Mouse (Mus musculus): ENCODE data around the gene Dbil5. TPM values are rescaled to one million over a fixed set of nuclear protein-coding genes. Genes with fewer than 3 reads are reported as not detected.

The Dbil5 gene
- polyA plus RNA-seq, 1 experiment from 2014 or later, result 0.83 TPM

- H3K27ac ChIP-seq (replicated peaks), result peak overlapping the region; percentile 92
Observed at GRCm38 (mm10) chr11:76243811-76244546, 26.6 kb downstream of the Dbil5 start.

GRCm38 (mm10) chr11:76246439-76246838, 29.0 kb downstream of the Dbil5 start:
- Histone ChIP-seq H3K27me3 (replicated peaks; ENCODE audit: low read depth, poor library complexity, severe bottlenecking) (no peaks in the 10 kb centered on the region), H3K9me3 (no peaks in the 10 kb centered on the region), H3K4me3 (no peak overlapping the region), H3K4me1 (peaks cover 29% of the 10 kb centered on the region), H3K27ac (replicated peaks) (no peak overlapping the region), H3K36me3 (replicated peaks) (peaks cover 47% of the 10 kb centered on the region)
- no peak for DNase-seq (ENCODE audit: low spot score)

More at GRCm38 (mm10) chr11:76243811-76244546, 26.6 kb downstream of the Dbil5 start:
- no peaks in the 10 kb centered on the region for H3K9me3 ChIP-seq
- 3% methylated on average over 34 of the region's 34 CpGs for WGBS
- peaks cover 44% of the 10 kb centered on the region for H3K36me3 ChIP-seq (replicated peaks)
- no peaks in the 10 kb centered on the region for H3K27me3 ChIP-seq (replicated peaks; ENCODE audit: low read depth, poor library complexity, severe bottlenecking)
- H3K4me3 ChIP-seq, result peak overlapping the region; percentile 94
- no peak for DNase-seq (ENCODE audit: low spot score)
- H3K4me1 ChIP-seq, result peaks cover 29% of the 10 kb centered on the region

GRCm38 (mm10) chr11:76247239-76247638, 29.8 kb downstream of the Dbil5 start:
- Histone ChIP-seq H3K27ac (replicated peaks) (no peak overlapping the region), H3K4me1 (peaks cover 24% of the 10 kb centered on the region), H3K36me3 (replicated peaks) (peaks cover 50% of the 10 kb centered on the region), H3K4me3 (no peak overlapping the region), H3K27me3 (replicated peaks; ENCODE audit: low read depth, poor library complexity, severe bottlenecking) (no peaks in the 10 kb centered on the region), H3K9me3 (no peaks in the 10 kb centered on the region)
- no peak for DNase-seq (ENCODE audit: low spot score)
- WGBS, result 46% methylated on average over 2 of the region's 2 CpGs

- H3K9me3 ChIP-seq, result no peaks in the 10 kb centered on the region
- H3K4me3 ChIP-seq, result no peak overlapping the region
- H3K27me3 ChIP-seq (replicated peaks; ENCODE audit: low read depth, poor library complexity, severe bottlenecking), result no peaks in the 10 kb centered on the region
- WGBS, result 67% methylated on average over 3 of the region's 3 CpGs
- DNase-seq (ENCODE audit: low spot score), result no peak
- H3K27ac ChIP-seq (replicated peaks), result no peak overlapping the region
- H3K36me3 ChIP-seq (replicated peaks), result peaks cover 46% of the 10 kb centered on the region
- H3K4me1 ChIP-seq, result peaks cover 34% of the 10 kb centered on the region
Observed at GRCm38 (mm10) chr11:76252036-76252435, 34.6 kb downstream of the Dbil5 start.

GRCm38 (mm10) chr11:76253145-76253917, 35.9 kb downstream of the Dbil5 start:
- H3K9me3 ChIP-seq, result no peaks in the 10 kb centered on the region
- peak overlapping the region; percentile 19; the same call in 1 of the 2 replicates for H3K27ac ChIP-seq (replicated peaks)
- WGBS, result 55% methylated on average over 5 of the region's 5 CpGs
- peaks cover 45% of the 10 kb centered on the region for H3K4me1 ChIP-seq
- no peaks in the 10 kb centered on the region for H3K27me3 ChIP-seq (replicated peaks; ENCODE audit: low read depth, poor library complexity, severe bottlenecking)
- DNase-seq (ENCODE audit: low spot score), result peak; percentile 87
- 0 out of 2 replicates have a peak overlapping the region, but pooled peaks have one; percentile 5 for H3K4me3 ChIP-seq
- peaks cover 45% of the 10 kb centered on the region for H3K36me3 ChIP-seq (replicated peaks)

- Histone ChIP-seq H3K27ac (replicated peaks) (0 out of 2 replicates have a peak overlapping the region, but pooled peaks have one; percentile 30), H3K36me3 (replicated peaks) (peaks cover 43% of the 10 kb centered on the region), H3K27me3 (replicated peaks; ENCODE audit: low read depth, poor library complexity, severe bottlenecking) (no peaks in the 10 kb centered on the region), H3K4me1 (peaks cover 50% of the 10 kb centered on the region), H3K9me3 (no peaks in the 10 kb centered on the region), H3K4me3 (no peak overlapping the region)
- 79% methylated on average over 4 of the region's 4 CpGs for WGBS
- no peak for DNase-seq (ENCODE audit: low spot score)
Observed at GRCm38 (mm10) chr11:76253918-76254264, 36.5 kb downstream of the Dbil5 start.

- DNase-seq (ENCODE audit: low spot score), result no peak
- no peaks in the 10 kb centered on the region for H3K27me3 ChIP-seq (replicated peaks; ENCODE audit: low read depth, poor library complexity, severe bottlenecking)
- no peaks in the 10 kb centered on the region for H3K9me3 ChIP-seq
- peaks cover 35% of the 10 kb centered on the region for H3K36me3 ChIP-seq (replicated peaks)
- no peak overlapping the region for H3K4me3 ChIP-seq
- H3K4me1 ChIP-seq, result peaks cover 66% of the 10 kb centered on the region
- peak overlapping the region; percentile 62 for H3K27ac ChIP-seq (replicated peaks)
- WGBS, result 79% methylated on average over 4 of the region's 4 CpGs
Observed at GRCm38 (mm10) chr11:76255431-76256001, 38.1 kb downstream of the Dbil5 start.

GRCm38 (mm10) chr11:76256129-76256528, 38.7 kb downstream of the Dbil5 start:
- Histone ChIP-seq H3K36me3 (replicated peaks) (peaks cover 35% of the 10 kb centered on the region), H3K4me3 (no peak overlapping the region), H3K4me1 (peaks cover 72% of the 10 kb centered on the region), H3K9me3 (no peaks in the 10 kb centered on the region), H3K27me3 (replicated peaks; ENCODE audit: low read depth, poor library complexity, severe bottlenecking) (no peaks in the 10 kb centered on the region), H3K27ac (replicated peaks) (peak overlapping the region; percentile 62)
- 28% methylated on average over 5 of the region's 5 CpGs for WGBS
- peak; percentile 70 for DNase-seq (ENCODE audit: low spot score)

GRCm38 (mm10) chr11:76257386-76257785, 40.0 kb downstream of the Dbil5 start:
- H3K4me3 ChIP-seq, result no peak overlapping the region
- 78% methylated on average over 4 of the region's 4 CpGs for WGBS
- no peaks in the 10 kb centered on the region for H3K9me3 ChIP-seq
- no peaks in the 10 kb centered on the region for H3K27me3 ChIP-seq (replicated peaks; ENCODE audit: low read depth, poor library complexity, severe bottlenecking)
- peaks cover 36% of the 10 kb centered on the region for H3K36me3 ChIP-seq (replicated peaks)
- no peak for DNase-seq (ENCODE audit: low spot score)
- H3K27ac ChIP-seq (replicated peaks), result 0 out of 2 replicates have a peak overlapping the region, but pooled peaks have one; percentile 8
- H3K4me1 ChIP-seq, result peaks cover 84% of the 10 kb centered on the region

GRCm38 (mm10) chr11:76258511-76258910, 41.1 kb downstream of the Dbil5 start:
- 82% methylated on average over 6 of the region's 6 CpGs for WGBS
- no peaks in the 10 kb centered on the region for H3K9me3 ChIP-seq
- H3K4me3 ChIP-seq, result no peak overlapping the region
- peaks cover 93% of the 10 kb centered on the region for H3K4me1 ChIP-seq
- H3K36me3 ChIP-seq (replicated peaks), result peaks cover 36% of the 10 kb centered on the region
- H3K27ac ChIP-seq (replicated peaks), result no peak overlapping the region
- peaks cover 2% of the 10 kb centered on the region; the same call in 1 of the 2 replicates for H3K27me3 ChIP-seq (replicated peaks; ENCODE audit: low read depth, poor library complexity, severe bottlenecking)
- DNase-seq (ENCODE audit: low spot score), result no peak

- peaks cover 93% of the 10 kb centered on the region for H3K4me1 ChIP-seq
- 56% methylated on average over 10 of the region's 10 CpGs for WGBS
- no peaks in the 10 kb centered on the region for H3K9me3 ChIP-seq
- no peak overlapping the region for H3K4me3 ChIP-seq
- DNase-seq (ENCODE audit: low spot score), result no peak
- H3K27ac ChIP-seq (replicated peaks), result peak overlapping the region; percentile 58
- peaks cover 45% of the 10 kb centered on the region for H3K36me3 ChIP-seq (replicated peaks)
- peaks cover 3% of the 10 kb centered on the region; the same call in 1 of the 2 replicates for H3K27me3 ChIP-seq (replicated peaks; ENCODE audit: low read depth, poor library complexity, severe bottlenecking)
Observed at GRCm38 (mm10) chr11:76260208-76261050, 43.0 kb downstream of the Dbil5 start.

GRCm38 (mm10) chr11:76261224-76261623, 43.8 kb downstream of the Dbil5 start:
- Histone ChIP-seq H3K27ac (replicated peaks) (peak overlapping the region; percentile 58; the same call in 1 of the 2 replicates), H3K4me3 (no peak overlapping the region), H3K4me1 (peaks cover 91% of the 10 kb centered on the region), H3K27me3 (replicated peaks; ENCODE audit: low read depth, poor library complexity, severe bottlenecking) (peaks cover 3% of the 10 kb centered on the region), H3K36me3 (replicated peaks) (peaks cover 45% of the 10 kb centered on the region), H3K9me3 (no peaks in the 10 kb centered on the region)
- DNase-seq (ENCODE audit: low spot score), result no peak
- 75% methylated on average over 12 of the region's 12 CpGs for WGBS
